Mouse (Mus musculus): ENCODE results near the gene Wdr34. TPM values are rescaled to one million over a fixed set of nuclear protein-coding genes. Genes with fewer than 3 reads are reported as not detected.

Wdr34 gene
- polyA plus RNA-seq, 1 experiment from 2014 or later = 33.9 TPM

Other genes with a start within 250 kb of the Wdr34 start
- 17.9 and 18.4 TPM in 2 replicates for gene Slc27a4, start 246.2 kb downstream of the Wdr34 start, polyA plus RNA-seq (2014; fragmentation: Nextera tagmentation; extraction: Ambion mirVana)
- gene Urm1, start 228.8 kb downstream of the Wdr34 start, polyA plus RNA-seq (2014; fragmentation: Nextera tagmentation; extraction: Ambion mirVana) = 17.4 and 29.0 TPM in 2 replicates
- 16.9 and 17.1 TPM in 2 replicates for gene Cercam, start 179.7 kb downstream of the Wdr34 start, polyA plus RNA-seq (2014; fragmentation: Nextera tagmentation; extraction: Ambion mirVana)
- 83.2 and 89.0 TPM in 2 replicates for gene Odf2, start 159.7 kb downstream of the Wdr34 start, polyA plus RNA-seq (2014; fragmentation: Nextera tagmentation; extraction: Ambion mirVana)
- 55.7 and 57.4 TPM in 2 replicates for gene Gle1, start 113.5 kb downstream of the Wdr34 start, polyA plus RNA-seq (2014; fragmentation: Nextera tagmentation; extraction: Ambion mirVana)
- 172 and 192 TPM in 2 replicates for gene Sptan1, start 83.3 kb downstream of the Wdr34 start, polyA plus RNA-seq (2014; fragmentation: Nextera tagmentation; extraction: Ambion mirVana)
- gene Set, start 8.5 kb upstream of the Wdr34 start, polyA plus RNA-seq (2014; fragmentation: Nextera tagmentation; extraction: Ambion mirVana) = 688 and 696 TPM in 2 replicates
- gene Pkn3, start 28.8 kb upstream of the Wdr34 start, polyA plus RNA-seq (2014; fragmentation: Nextera tagmentation; extraction: Ambion mirVana) = 4.5 and 5.2 TPM in 2 replicates
- 27.4 and 32.2 TPM in 2 replicates for gene Zdhhc12, start 44.8 kb upstream of the Wdr34 start, polyA plus RNA-seq (2014; fragmentation: Nextera tagmentation; extraction: Ambion mirVana)
- 6.5 and 9.3 TPM in 2 replicates for gene Zer1, start 75.7 kb upstream of the Wdr34 start, polyA plus RNA-seq (2014; fragmentation: Nextera tagmentation; extraction: Ambion mirVana)
- gene Tbc1d13, start 84.9 kb upstream of the Wdr34 start, polyA plus RNA-seq (2014; fragmentation: Nextera tagmentation; extraction: Ambion mirVana) = 16.3 and 20.6 TPM in 2 replicates
- gene Endog, start 122.6 kb upstream of the Wdr34 start, polyA plus RNA-seq (2014; fragmentation: Nextera tagmentation; extraction: Ambion mirVana) = 15.3 and 15.6 TPM in 2 replicates
- 62.1 and 65.9 TPM in 2 replicates for gene Spout1, start 129.6 kb upstream of the Wdr34 start, polyA plus RNA-seq (2014; fragmentation: Nextera tagmentation; extraction: Ambion mirVana)
- 9.4 and 10.0 TPM in 2 replicates for gene Kyat1, start 157.0 kb upstream of the Wdr34 start, polyA plus RNA-seq (2014; fragmentation: Nextera tagmentation; extraction: Ambion mirVana)
- gene Lrrc8a, start 188.8 kb upstream of the Wdr34 start, polyA plus RNA-seq (2014; fragmentation: Nextera tagmentation; extraction: Ambion mirVana) = 47.6 and 55.9 TPM in 2 replicates
- 0.06 and 0.07 TPM in 2 replicates for gene Gm28035, start 191.7 kb upstream of the Wdr34 start, polyA plus RNA-seq (2014; fragmentation: Nextera tagmentation; extraction: Ambion mirVana)
- gene Phyhd1, start 217.3 kb upstream of the Wdr34 start, polyA plus RNA-seq (2014; fragmentation: Nextera tagmentation; extraction: Ambion mirVana) = 4.2 and 5.6 TPM in 2 replicates
- not detected in 2 replicates for gene Gm28038, start 232.2 kb upstream of the Wdr34 start, polyA plus RNA-seq (2014; fragmentation: Nextera tagmentation; extraction: Ambion mirVana)
- 24.0 and 24.1 TPM in 2 replicates for gene Dolk, start 237.5 kb upstream of the Wdr34 start, polyA plus RNA-seq (2014; fragmentation: Nextera tagmentation; extraction: Ambion mirVana)
- gene Nup188, start 237.5 kb upstream of the Wdr34 start, polyA plus RNA-seq (2014; fragmentation: Nextera tagmentation; extraction: Ambion mirVana) = 44.5 and 49.9 TPM in 2 replicates